Mouse (Mus musculus): Measurements from ENCODE around the gene Abcb11. TPM values are rescaled to one million over a fixed set of nuclear protein-coding genes. Genes with fewer than 3 reads are reported as not detected.
A peak's percentile ranks its signal among the peaks of the same experiment; 100 is the strongest.
"Not testable (repeated sequence)": the region's sequence is repeated elsewhere in the genome, so short reads cannot be mapped to it uniquely, and the experiment has no call there.

Abcb11 gene
- not detected for total RNA-seq (2021)
- long read RNA-seq, experiment 1: 0 reads
- long read RNA-seq, experiment 2: 0 reads

DNA sequence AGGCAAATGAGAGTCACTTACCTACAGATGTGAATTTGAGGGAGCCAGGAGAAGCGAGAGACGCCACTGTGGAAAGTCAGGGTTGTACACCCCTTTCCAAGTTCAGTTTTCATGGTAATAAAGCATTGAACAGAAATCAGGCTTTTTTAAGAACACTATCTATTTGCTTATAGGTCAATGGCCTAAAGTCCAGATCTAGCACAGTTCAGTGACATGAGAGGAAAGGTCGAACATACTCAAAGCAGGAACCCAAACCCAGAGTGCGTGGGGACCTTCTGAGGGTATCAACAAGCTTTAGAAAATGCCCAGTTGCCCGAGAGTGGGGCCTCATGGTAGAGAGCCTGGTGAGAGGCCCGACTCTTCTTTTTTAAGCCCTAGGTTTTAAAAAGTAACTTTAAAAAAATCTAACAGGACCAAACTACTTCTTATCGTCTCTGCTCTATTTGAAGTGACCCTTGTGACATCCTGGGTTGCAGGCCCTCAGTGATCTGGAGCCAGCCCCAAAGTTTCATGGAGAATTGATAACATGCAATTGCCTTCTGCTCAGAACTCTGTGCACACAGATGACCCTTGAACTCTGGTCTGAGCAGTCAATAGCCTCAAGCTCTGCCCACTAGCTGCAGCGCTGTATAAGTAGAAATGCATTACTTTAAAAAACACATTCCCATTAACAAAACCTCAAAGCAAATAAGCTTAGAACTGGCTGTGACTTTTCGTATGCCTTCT is at the start of gene Abcb11:
Gene Abcb11, minus strand, starts transcription at position 121 of the 726 bp plus-strand sequence.
- no peak for DNase-seq
- intact Hi-C loops (cut with DNase I): no loop called here

GRCm38 (mm10) chr2:69386118-69386871 is 43.9 kb upstream of the Abcb11 start:
- intact Hi-C loops (cut with DNase I): no loop called here
- DNase-seq: no peak

DNA sequence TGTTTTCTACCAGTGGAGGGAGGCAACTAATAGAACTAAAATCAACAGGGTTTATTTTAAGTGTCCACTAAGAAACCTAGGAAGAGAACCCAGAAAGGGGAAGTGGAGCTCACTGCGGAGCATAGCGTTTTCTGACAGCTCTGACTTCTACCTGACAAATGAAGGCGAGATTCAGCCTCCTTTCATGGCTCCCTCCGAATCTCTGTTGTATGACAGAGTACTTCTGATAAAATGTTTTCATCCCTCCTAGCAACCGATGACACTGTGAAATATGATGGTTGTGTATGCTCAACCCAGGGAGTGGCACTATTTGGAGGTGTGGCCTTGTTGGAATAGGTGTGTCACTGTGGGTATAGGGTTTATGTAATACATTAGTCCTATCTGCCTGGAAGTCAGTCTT is 40.4 kb upstream of the Abcb11 start:
- DNase-seq: no peak
- intact Hi-C loops (cut with DNase I): no loop called here

DNA sequence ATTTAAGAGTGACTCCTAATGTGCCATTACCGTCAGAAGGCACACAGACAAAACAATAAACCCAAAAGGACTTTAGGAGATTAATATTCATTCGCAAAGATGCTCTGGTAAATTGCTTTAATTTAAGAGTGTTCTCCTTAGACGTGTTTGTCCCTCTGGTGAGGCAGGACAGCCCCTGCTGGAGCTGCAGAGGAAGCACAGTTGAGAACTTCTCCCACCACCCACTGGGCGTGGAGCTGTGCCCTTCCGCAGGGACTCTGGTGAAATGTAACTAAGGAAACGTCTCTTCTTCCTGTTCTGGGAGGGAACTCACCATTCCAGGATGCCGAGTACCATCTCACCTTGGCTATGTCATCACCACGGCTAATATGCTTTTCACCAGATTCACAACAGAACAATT is 39.3 kb upstream of the Abcb11 start:
- intact Hi-C loops (cut with DNase I): no loop called here
- DNase-seq: no peak

- peak in 1 of 2 experiments; percentile 3 for DNase-seq
- intact Hi-C loops (cut with DNase I): no loop called here
Observed at GRCm38 (mm10) chr2:69380281-69380680, 37.9 kb upstream of the Abcb11 start, which contains the start of gene Dhrs9. Gene Dhrs9, plus strand, starts transcription at chr2:69380445.

GRCm38 (mm10) chr2:69379801-69380200 is 37.4 kb upstream of the Abcb11 start:
- DNase-seq: no peak
- intact Hi-C loops (cut with DNase I): no loop called here

DNA sequence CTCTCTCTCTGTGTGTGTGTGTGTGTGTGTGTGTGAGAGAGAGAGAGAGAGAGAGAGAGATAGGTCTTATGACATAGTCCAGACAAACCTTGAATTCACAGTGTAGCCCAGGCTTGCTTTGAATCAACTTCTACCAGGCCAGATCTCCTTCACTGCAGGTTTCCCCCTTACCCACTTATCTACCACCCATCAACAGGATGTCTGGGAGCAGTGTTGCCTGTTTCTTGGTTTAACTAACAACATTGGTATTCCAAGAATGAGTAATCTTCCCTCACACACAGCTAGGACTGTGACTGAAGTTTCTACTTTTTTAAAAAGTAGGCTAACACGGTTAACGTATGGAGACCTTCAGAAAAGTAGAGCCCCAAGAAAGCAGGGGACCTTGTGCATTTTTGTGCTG is 34.4 kb upstream of the Abcb11 start:
- intact Hi-C loops (cut with DNase I): no loop called here
- DNase-seq: no peak

DNA sequence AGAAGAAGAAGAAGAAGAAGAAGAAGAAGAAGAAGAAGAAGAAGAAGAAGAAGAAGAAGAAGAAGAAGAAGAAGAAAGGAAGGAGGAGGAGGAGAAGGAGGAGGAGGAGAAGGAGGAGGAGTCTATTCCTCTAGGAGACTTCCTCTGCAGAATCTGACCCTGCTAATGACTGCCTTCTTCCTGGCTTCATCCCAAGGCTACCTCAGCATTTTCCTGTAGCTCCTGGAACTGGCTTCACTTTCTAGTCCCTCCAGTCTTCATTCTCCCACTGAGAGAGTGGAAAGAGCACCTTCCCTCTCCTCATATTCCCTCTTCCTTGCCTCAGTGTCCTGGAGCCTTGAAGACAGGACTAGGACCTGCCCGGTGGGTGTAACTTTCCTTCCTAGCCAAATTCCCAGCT is 22.9 kb upstream of the Abcb11 start:
- intact Hi-C loops (cut with DNase I): no loop called here
- no peak for DNase-seq

DNA sequence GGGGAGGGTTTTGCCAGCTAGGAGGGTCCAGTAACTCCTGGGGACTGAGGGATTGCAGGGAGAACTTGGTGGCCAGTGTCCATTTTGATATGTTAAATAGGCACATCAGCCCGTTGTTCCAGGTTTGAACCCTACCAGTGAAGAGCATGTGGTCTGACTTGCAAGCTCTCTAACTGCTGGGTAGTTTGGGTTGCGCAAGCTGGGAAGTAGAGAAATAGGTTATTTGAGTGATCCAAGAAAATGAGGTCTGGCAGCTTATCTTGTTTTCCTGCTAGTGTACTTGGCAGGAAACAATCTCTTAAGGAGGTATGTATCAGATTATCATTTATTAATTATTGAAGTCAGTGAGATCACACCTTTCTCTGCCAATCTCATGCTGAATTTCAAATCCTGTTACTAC is 22.4 kb upstream of the Abcb11 start:
- intact Hi-C loops (cut with DNase I): no loop called here
- no peak for DNase-seq

GRCm38 (mm10) chr2:69355402-69355801 is 13.0 kb upstream of the Abcb11 start:
- intact Hi-C loops (cut with DNase I); DNase-seq: not testable (repeated sequence)

- intact Hi-C loops (cut with DNase I): no loop called here
Observed at GRCm38 (mm10) chr2:69341506-69341905, 910 bp downstream of the Abcb11 start.

GRCm38 (mm10) chr2:69331523-69331922 is 10.9 kb downstream of the Abcb11 start:
- DNase-seq; intact Hi-C loops (cut with DNase I): not testable (repeated sequence)

More at GRCm38 (mm10) chr2:69341506-69341905, 910 bp downstream of the Abcb11 start:
- DNase-seq: no peak

DNA sequence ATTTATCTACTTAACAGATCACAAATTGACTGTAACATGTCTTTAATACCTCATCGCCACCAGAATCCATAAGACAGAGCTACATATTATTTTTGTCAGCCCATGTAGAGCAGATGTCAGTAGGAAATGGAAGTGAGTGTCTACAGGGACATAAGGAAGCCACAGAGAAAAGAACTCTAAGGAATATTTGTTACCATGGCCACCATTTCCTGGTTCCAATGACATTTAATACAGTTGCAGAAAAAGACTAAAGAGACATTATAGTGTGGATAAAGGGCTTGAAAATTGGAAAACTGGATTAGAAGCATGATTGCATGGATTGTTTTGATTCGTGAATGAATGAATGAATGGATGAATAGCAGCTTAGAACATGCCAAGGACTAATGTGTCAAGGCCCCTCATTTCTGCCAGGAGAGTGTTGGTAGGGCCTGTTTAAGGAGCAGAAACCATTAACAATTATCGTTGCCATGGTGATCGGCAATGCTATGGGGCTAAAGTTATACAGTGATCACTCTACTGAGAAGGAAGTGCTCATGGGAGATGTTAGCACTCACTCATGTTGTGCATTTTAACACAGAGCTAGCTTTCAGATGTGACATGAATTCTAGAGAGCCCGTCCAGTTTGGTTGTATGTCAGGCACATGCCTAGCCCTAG is 13.8 kb downstream of the Abcb11 start:
- DNase-seq: no peak
- intact Hi-C loops (cut with DNase I): no loop called here

GRCm38 (mm10) chr2:69324881-69325660 is 17.3 kb downstream of the Abcb11 start:
- DNase-seq: no peak
- intact Hi-C loops (cut with DNase I): no loop called here

DNA sequence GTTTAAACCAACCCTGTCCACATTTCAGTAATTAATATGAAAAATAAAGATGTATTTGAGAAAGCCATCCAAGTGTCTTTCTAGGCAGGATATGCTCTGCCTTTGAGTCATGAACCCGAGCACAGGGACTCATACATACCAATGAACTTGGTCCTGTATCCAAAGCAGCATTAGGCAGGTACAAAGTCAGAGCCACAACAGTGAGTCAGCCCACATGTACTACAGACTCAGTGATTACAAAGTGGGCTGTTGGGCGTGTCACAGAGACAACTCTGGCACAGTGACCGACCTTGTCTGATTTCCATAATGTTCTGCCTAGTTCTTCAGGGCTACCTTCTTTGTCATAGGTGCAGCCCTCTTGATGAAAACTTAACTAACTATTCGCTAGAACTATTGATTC is 19.4 kb downstream of the Abcb11 start:
- intact Hi-C loops (cut with DNase I): no loop called here
- no peak for DNase-seq

GRCm38 (mm10) chr2:69321457-69321856 is 21.0 kb downstream of the Abcb11 start:
- no peak for DNase-seq
- intact Hi-C loops (cut with DNase I): no loop called here

DNA sequence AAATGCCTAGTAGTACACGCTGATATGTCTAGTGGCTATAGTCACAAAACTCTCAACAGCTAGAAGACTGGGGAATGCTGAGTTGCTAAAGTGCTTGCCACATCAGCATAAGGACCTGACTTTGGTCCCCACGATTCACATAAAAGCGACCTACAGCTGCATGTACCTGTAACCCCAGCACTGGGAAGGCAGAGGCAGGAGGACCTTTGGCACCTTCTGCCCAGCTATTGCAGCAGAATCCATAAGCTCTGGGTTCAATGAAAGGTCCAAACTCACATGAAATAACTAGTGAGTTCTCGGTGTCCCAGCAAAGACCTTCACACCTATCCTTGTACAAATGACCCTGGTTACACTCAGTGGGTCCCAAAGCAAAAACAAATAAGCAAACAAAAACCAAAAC is 31.1 kb downstream of the Abcb11 start:
- DNase-seq: no peak
- intact Hi-C loops (cut with DNase I): no loop called here

GRCm38 (mm10) chr2:69308136-69308535 is 34.3 kb downstream of the Abcb11 start:
- intact Hi-C loops (cut with DNase I): no loop called here
- DNase-seq: no peak

DNA sequence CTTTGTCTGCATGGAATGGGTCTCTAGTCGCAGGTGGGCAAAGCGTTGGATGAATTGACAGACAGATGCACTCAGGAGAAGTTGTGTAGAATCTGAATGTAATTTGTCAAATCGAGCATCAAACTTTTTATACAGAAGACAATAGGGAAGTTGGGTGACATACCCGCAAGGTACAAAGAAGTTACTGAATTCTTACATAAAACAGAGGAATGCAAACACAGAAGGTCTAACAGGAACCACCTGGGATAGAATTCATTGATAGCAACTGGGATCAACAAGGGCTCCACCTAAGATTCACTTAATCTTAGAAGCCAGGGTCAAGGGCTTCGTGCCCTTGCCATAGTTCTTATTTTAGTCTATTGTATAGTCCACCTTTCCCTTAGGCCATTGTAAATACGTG is 41.8 kb downstream of the Abcb11 start:
- DNase-seq; intact Hi-C loops (cut with DNase I): not testable (repeated sequence)

- no peak for DNase-seq
- intact Hi-C loops (cut with DNase I): no loop called here
Observed at GRCm38 (mm10) chr2:69294508-69294907, 47.9 kb downstream of the Abcb11 start.

Data from heart, postnatal 14 days (tissue).